Mouse (Mus musculus): ENCODE data around the gene Sh2b3. TPM values are rescaled to one million over a fixed set of nuclear protein-coding genes. Genes with fewer than 3 reads are reported as not detected.

The Sh2b3 gene
- polyA plus RNA-seq, 1 experiment from 2014 or later: 26.4 TPM

DNA sequence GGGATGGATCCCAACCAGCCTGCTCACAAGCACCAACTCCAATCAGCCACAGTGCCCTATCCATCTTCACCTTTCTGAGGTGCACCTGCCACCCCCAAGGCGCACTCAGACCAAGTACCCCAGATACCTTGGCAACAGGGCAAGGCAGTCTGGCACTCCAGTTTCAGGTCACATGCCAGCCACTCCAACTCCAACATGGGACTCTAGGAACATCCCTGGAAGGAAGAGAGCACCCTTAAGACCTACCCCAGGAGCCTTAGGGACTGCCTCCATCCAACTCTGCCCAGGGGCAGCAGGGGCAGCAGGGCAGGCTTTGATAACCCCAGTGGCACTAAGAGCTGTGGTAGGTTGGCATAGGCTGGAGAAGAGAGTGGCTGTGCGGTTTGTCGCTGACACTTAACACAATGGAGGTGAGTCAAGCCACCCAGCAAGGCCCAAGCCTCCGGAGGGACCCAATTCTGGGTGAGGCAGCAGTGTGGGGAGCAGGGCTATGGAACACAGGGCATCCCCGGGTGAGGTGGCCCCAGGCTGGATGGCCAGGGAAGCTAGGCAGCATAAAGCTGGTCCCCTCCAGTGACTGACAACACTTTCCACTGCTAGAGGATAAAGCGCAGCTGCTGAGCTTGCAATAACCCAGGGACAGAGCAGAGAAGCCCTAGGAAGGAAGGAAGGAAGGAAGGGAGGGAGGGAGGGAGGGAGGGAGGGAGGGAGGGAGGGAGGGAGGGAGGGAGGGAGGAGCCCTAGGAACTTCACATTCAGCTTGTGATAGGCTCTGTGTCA is 4.9 kb downstream of the Sh2b3 start:
- 55% methylated on average over 6 of the region's 6 CpGs for WGBS
- Histone ChIP-seq H3K9ac (no peak overlapping the region), H3K4me2 (peak overlapping the region; percentile 16; the same call in 1 of the 2 replicates), H3K9me3 (ENCODE audit: low read depth, low read length) (no peaks in the 10 kb centered on the region), H3K4me1 (ENCODE audit: insufficient read depth) (peaks cover 34% of the 10 kb centered on the region), H3K36me3 (ENCODE audit: insufficient read depth) (peaks cover 13% of the 10 kb centered on the region), H3K27ac (ENCODE audit: low read depth) (no peak overlapping the region), H3K27me3 (ENCODE audit: insufficient read depth, low read length) (peaks cover 6% of the 10 kb centered on the region), H3K4me3 (ENCODE audit: low read depth, low read length) (no peak overlapping the region)
- TF ChIP-seq CTCF (IDR thresholded peaks at IDR 0.05; ENCODE audit: low read depth): no peak
- DNase-seq (peak; percentile 81), ATAC-seq (ENCODE audit: insufficient read depth) (peak; percentile 12; the same call in 1 of the 2 replicates)

DNA sequence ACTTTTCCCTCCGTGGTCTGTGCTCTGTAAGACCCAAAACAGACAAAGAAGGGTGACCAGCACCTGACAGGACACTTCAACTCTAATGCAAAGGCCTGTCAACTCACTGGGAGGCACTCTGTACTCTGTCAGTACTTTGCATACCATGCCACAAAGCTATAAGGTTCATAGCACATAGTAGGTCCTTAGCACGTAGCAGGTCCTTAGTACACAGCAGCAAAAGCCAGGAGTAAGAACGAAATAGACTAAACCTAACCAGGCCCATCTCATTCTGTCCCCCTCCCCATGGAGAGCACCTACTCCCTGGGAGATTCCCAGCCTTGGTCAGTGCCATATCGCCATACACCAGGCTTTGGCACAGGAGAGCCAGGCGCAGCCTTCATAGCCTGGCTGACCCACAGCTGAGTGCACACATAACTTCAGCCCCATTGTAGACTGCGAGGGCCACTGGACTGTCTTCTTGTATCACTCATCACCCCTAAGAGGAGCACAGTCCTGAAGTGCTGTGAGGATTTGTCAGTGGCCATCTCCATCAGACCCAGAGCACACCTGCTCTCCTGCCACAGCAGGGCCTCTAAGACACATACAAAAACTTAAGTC is 6.3 kb downstream of the Sh2b3 start:
- H3K4me1 ChIP-seq (ENCODE audit: insufficient read depth): peaks cover 31% of the 10 kb centered on the region

DNA sequence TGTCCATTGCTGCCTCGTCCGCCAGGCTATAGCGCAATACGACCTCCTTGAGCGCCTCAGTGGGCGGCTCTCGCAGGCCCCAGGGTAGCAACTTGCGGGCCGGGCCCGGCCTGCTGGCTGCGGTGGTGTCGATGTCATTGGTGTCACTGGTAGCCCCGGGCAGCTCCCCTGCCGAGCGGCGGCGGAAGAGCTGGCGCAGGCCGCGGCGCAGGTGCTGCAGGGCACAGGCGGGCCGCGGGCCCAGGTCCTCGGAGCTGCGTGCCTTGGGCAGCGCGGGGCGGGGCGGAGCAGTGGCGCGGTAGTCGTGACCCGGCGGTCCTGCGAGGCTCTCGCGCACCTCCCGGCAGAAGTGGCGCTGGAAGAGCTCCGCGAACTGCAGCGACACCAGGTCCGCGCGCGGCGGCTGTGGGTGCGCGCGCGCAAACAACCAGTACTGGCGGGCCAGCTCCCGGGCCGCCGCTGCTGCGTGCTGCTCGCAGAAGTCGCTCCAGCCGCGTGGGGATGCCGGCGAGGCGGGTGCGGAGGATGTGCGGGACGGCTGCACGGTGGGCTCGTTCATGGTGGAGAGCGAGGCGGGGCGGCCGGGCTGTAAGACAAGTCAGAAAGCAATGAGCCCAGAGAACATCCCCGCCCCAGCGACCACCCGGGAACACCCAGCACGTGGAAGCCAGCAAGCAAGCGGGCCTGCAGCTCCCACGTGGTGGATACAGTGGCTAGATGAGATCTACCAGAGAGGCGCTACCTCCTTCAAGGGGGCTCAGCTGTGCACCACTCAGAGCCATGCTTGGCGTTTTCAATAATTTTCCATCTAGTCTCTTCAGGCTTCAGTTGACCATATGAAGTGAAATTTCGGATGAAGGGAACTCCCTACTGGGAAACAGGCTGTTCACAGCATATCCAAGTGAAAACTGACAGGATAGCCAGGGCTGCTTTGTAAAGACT is 8.7 kb downstream of the Sh2b3 start:
- H3K4me2 ChIP-seq: peak overlapping the region; percentile 78
- no peak overlapping the region for H3K27ac ChIP-seq (ENCODE audit: low read depth)
- peak overlapping the region; percentile 43 for H3K9ac ChIP-seq
- H3K9me3 ChIP-seq (ENCODE audit: low read depth, low read length): no peaks in the 10 kb centered on the region
- H3K4me1 ChIP-seq (ENCODE audit: insufficient read depth): peaks cover 19% of the 10 kb centered on the region
- ATAC-seq (ENCODE audit: insufficient read depth): peak; percentile 13; the same call in 1 of the 2 replicates
- no peak for TF ChIP-seq CTCF (IDR thresholded peaks at IDR 0.05; ENCODE audit: low read depth)
- WGBS: 12% methylated on average over 78 of the region's 82 CpGs
- peaks cover 41% of the 10 kb centered on the region for H3K36me3 ChIP-seq (ENCODE audit: insufficient read depth)
- H3K27me3 ChIP-seq (ENCODE audit: insufficient read depth, low read length): peaks cover 6% of the 10 kb centered on the region; the same call in 1 of the 2 replicates
- DNase-seq: peak; percentile 67
- peak overlapping the region; percentile 36 for H3K4me3 ChIP-seq (ENCODE audit: low read depth, low read length)

More for the DNA sequence above, 6.3 kb downstream of the Sh2b3 start:
- peaks cover 27% of the 10 kb centered on the region for H3K36me3 ChIP-seq (ENCODE audit: insufficient read depth)
- no peaks in the 10 kb centered on the region for H3K9me3 ChIP-seq (ENCODE audit: low read depth, low read length)
- H3K9ac ChIP-seq: no peak overlapping the region
- no peak overlapping the region for H3K27ac ChIP-seq (ENCODE audit: low read depth)
- DNase-seq: no peak
- no peak overlapping the region for H3K4me3 ChIP-seq (ENCODE audit: low read depth, low read length)
- WGBS: 79% methylated on average over 6 of the region's 6 CpGs
- ATAC-seq (ENCODE audit: insufficient read depth): no peak
- H3K27me3 ChIP-seq (ENCODE audit: insufficient read depth, low read length): peaks cover 6% of the 10 kb centered on the region
- TF ChIP-seq CTCF (IDR thresholded peaks at IDR 0.05; ENCODE audit: low read depth): no peak
- H3K4me2 ChIP-seq: no peak overlapping the region

DNA sequence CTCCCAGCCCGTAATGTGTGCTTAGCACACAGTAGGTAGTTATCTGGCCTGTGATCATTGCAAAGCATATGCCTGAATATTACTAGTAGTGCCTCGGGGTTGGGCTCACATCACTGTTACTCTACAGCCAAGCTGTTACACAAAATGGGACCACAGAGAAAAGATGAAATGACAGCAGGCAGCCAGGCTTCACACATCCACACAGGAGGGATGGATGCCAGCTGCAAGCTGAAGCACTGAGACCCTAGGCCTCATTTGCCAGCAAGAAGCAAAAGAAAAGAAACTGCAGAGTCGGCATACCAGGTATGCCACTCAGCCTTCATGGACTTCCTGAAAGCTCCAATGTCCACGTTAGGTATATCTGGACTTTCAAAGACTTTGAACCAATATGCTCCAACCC is 9.6 kb downstream of the Sh2b3 start:
- H3K27ac ChIP-seq (ENCODE audit: low read depth): no peak overlapping the region
- no peak for ATAC-seq (ENCODE audit: insufficient read depth)
- TF ChIP-seq CTCF (IDR thresholded peaks at IDR 0.05; ENCODE audit: low read depth): no peak
- no peak overlapping the region for H3K4me3 ChIP-seq (ENCODE audit: low read depth, low read length)
- H3K4me2 ChIP-seq: peak overlapping the region; percentile 78; the same call in 1 of the 2 replicates
- H3K4me1 ChIP-seq (ENCODE audit: insufficient read depth): peaks cover 11% of the 10 kb centered on the region; the same call in 1 of the 2 replicates
- no peak for DNase-seq
- H3K36me3 ChIP-seq (ENCODE audit: insufficient read depth): peaks cover 50% of the 10 kb centered on the region
- no peak overlapping the region for H3K9ac ChIP-seq
- 82% methylated on average over 4 of the region's 4 CpGs for WGBS
- no peaks in the 10 kb centered on the region for H3K9me3 ChIP-seq (ENCODE audit: low read depth, low read length)
- H3K27me3 ChIP-seq (ENCODE audit: insufficient read depth, low read length): peaks cover 6% of the 10 kb centered on the region; the same call in 1 of the 2 replicates

DNA sequence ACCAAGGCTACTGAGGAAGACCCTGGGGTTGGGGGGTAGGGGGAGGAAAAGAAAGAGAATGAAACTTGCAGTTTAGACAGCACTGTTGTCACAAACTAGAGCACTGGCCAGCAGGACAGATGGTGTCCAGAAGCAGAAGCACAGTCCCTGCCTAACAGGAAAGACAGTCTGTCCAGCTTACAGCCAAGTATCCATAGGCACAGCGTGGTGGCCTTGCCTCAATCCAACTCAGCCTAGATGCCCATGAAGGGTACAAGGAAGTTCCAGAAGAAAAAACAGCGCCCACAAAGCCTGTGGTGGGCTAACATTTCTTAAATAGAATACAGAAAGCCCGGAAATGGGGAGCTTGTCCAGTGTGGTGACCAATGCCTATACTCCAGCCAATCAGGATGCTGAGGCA is 11.8 kb downstream of the Sh2b3 start:
- DNase-seq: no peak
- Histone ChIP-seq H3K4me3 (ENCODE audit: low read depth, low read length) (no peak overlapping the region), H3K27ac (ENCODE audit: low read depth) (no peak overlapping the region), H3K36me3 (ENCODE audit: insufficient read depth) (peaks cover 65% of the 10 kb centered on the region), H3K9me3 (ENCODE audit: low read depth, low read length) (no peaks in the 10 kb centered on the region), H3K4me1 (ENCODE audit: insufficient read depth) (peaks cover 4% of the 10 kb centered on the region; the same call in 1 of the 2 replicates), H3K4me2 (no peak overlapping the region), H3K9ac (no peak overlapping the region), H3K27me3 (ENCODE audit: insufficient read depth, low read length) (peaks cover 6% of the 10 kb centered on the region; the same call in 1 of the 2 replicates)
- no peak for ATAC-seq (ENCODE audit: insufficient read depth)
- WGBS: 87% methylated on average over 3 of the region's 3 CpGs
- TF ChIP-seq CTCF (IDR thresholded peaks at IDR 0.05; ENCODE audit: low read depth): no peak

DNA sequence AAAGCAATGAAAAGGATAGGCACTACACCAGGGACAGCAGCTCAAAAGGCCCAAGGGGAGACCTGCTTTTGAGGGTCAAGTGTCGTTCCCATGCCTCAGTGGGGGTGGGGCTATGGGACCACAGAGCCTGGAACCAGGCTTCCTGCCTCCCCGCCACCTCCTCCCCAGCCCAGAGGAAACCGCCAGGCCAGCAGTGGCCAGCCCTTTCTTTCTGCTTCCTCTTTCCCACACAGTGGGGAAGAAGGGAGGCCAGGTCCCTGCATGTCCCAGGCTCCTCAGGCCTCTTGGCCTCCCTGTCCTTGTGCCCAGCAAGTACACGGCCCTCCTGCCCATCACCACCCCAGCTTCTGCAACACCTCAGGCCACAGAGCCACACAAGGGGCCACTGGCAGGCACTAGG is 13.3 kb downstream of the Sh2b3 start:
- ATAC-seq (ENCODE audit: insufficient read depth): no peak
- H3K27ac ChIP-seq (ENCODE audit: low read depth): peak overlapping the region; percentile 38; the same call in 1 of the 2 replicates
- no peak overlapping the region for H3K4me3 ChIP-seq (ENCODE audit: low read depth, low read length)
- peaks cover 79% of the 10 kb centered on the region for H3K36me3 ChIP-seq (ENCODE audit: insufficient read depth)
- peaks cover 4% of the 10 kb centered on the region; the same call in 1 of the 2 replicates for H3K4me1 ChIP-seq (ENCODE audit: insufficient read depth)
- no peak overlapping the region for H3K9ac ChIP-seq
- no peaks in the 10 kb centered on the region for H3K9me3 ChIP-seq (ENCODE audit: low read depth, low read length)
- H3K27me3 ChIP-seq (ENCODE audit: insufficient read depth, low read length): peaks cover 6% of the 10 kb centered on the region; the same call in 1 of the 2 replicates
- no peak for TF ChIP-seq CTCF (IDR thresholded peaks at IDR 0.05; ENCODE audit: low read depth)
- DNase-seq: peak; percentile 43
- 62% methylated on average over 4 of the region's 4 CpGs for WGBS
- H3K4me2 ChIP-seq: no peak overlapping the region

Data from lung, embryonic 14.5 days (tissue).